Mouse (Mus musculus) lung, postnatal 36 days (tissue): ENCODE measurements around the gene Sptssa.

Experiments
- DNase-seq: peaks from one replicate; pipeline ENCODE4 v3.0.0; 2022; ENCODE audit warnings: mixed read lengths

Gene Sptssa

GRCm38 (mm10) chr12:54654741-54655140 is 1.6 kb downstream of the Sptssa start:
- no peak for DNase-seq

GRCm38 (mm10) chr12:54654141-54654540 is 2.2 kb downstream of the Sptssa start:
- peak; percentile 50 for DNase-seq

- DNase-seq: no peak
Measured at GRCm38 (mm10) chr12:54652346-54652745, 4.0 kb downstream of the Sptssa start.

- DNase-seq: no peak
Measured at GRCm38 (mm10) chr12:54651820-54652219, 4.6 kb downstream of the Sptssa start.

GRCm38 (mm10) chr12:54651158-54651557 is 5.2 kb downstream of the Sptssa start:
- DNase-seq: no peak

- no peak for DNase-seq
Measured at GRCm38 (mm10) chr12:54644947-54645346, 11.4 kb downstream of the Sptssa start.

- no peak for DNase-seq
Measured at GRCm38 (mm10) chr12:54643320-54643892, 13.0 kb downstream of the Sptssa start.

GRCm38 (mm10) chr12:54641374-54641773 is 15.0 kb downstream of the Sptssa start:
- DNase-seq: no peak

GRCm38 (mm10) chr12:54640259-54640658 is 16.1 kb downstream of the Sptssa start:
- no peak for DNase-seq

- no peak for DNase-seq
Measured at GRCm38 (mm10) chr12:54637033-54637432, 19.3 kb downstream of the Sptssa start.

- no peak for DNase-seq
Measured at GRCm38 (mm10) chr12:54632141-54632540, 24.2 kb downstream of the Sptssa start.

- DNase-seq: no peak
Measured at GRCm38 (mm10) chr12:54621942-54622341, 34.4 kb downstream of the Sptssa start.

- DNase-seq: no peak
Measured at GRCm38 (mm10) chr12:54620042-54620705, 36.2 kb downstream of the Sptssa start.

- no peak for DNase-seq
Measured at GRCm38 (mm10) chr12:54608988-54609387, 47.4 kb downstream of the Sptssa start.

- no peak for DNase-seq
Measured at GRCm38 (mm10) chr12:54605203-54605602, 51.2 kb downstream of the Sptssa start.

- DNase-seq: no peak
Measured at GRCm38 (mm10) chr12:54603542-54604167, 52.7 kb downstream of the Sptssa start.

- DNase-seq: no peak
Measured at GRCm38 (mm10) chr12:54600482-54600881, 55.9 kb downstream of the Sptssa start.

- no peak for DNase-seq
Measured at GRCm38 (mm10) chr12:54598358-54598757, 58.0 kb downstream of the Sptssa start.

GRCm38 (mm10) chr12:54596715-54597114 is 59.7 kb downstream of the Sptssa start:
- no peak for DNase-seq
